Mouse (Mus musculus): ENCODE results near the gene Crtc2.

The Crtc2 gene

DNA sequence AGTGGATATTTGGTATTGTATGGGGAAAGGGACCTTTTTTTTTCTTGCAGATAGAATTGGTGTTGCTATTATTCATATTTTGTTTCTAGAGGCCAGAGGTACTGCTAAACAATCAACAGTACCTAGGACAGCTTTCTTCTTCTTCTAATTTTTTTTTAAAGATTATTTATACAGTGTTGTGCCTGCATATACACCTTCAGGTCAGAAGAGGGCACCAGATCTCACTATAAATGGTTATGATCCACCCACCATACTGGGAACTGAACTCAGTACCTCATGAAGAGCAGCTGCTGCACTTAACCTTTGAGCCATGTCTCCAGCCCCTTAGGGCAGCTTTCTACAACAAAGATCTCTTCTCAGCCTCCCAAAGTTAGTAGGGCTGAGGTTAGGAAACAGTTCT is 59.4 kb downstream of the Crtc2 start:
- DNase-seq (ENCODE audit: low spot score), result peak; percentile 6
